Mouse (Mus musculus): Measurements from ENCODE around the gene Camk2n1. TPM values are rescaled to one million over a fixed set of nuclear protein-coding genes. Genes with fewer than 3 reads are reported as not detected.
A peak's percentile ranks its signal among the peaks of the same experiment; 100 is the strongest.

Camk2n1 gene
- polyA plus RNA-seq, 1 experiment from 2014 or later, result 2.5 TPM

DNA sequence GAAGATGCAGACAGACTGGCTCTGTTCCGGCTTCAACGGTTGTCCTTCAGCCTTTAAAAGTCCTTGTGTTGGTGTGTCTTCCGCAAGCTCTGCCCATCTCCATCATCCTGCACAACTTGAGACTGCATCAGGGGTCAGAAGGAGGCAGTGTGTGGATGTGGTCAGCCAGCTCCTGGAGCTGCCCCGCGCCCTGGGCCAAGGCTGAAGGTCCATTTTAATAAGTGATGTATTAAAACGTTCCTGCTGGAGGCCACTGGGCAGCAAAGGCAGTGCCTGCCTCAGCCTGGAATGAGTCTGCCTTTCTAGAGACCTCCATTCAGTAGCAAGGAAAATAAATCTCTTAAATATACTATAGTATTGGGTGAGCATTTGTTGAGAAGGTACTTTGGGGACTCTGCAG, 5.7 kb downstream of the Camk2n1 start:
- H3K9me3 ChIP-seq (ENCODE audit: control insufficient read depth, low read length), result no peaks in the 10 kb centered on the region
- no peaks in the 10 kb centered on the region for H3K36me3 ChIP-seq (ENCODE audit: control insufficient read depth, insufficient read depth, low read length)
- peaks cover 37% of the 10 kb centered on the region for H3K27me3 ChIP-seq (replicated peaks; ENCODE audit: control insufficient read depth, insufficient read depth, low read length)
- DNase-seq (ENCODE audit: low spot score) (no peak), ATAC-seq (ENCODE audit: low read depth) (no peak)
- 79% methylated on average over 6 of the region's 6 CpGs for WGBS
- no peak overlapping the region for H3K27ac ChIP-seq (replicated peaks; ENCODE audit: low read depth, low read length)
- peaks cover 31% of the 10 kb centered on the region for H3K4me1 ChIP-seq (ENCODE audit: control insufficient read depth, insufficient read depth, low read length)
- H3K4me3 ChIP-seq (ENCODE audit: low read depth, low read length), result no peak overlapping the region
- H3K4me2 ChIP-seq (ENCODE audit: low read depth, low read length), result no peak overlapping the region
- no peak overlapping the region for H3K9ac ChIP-seq (ENCODE audit: low read depth, low read length)

DNA sequence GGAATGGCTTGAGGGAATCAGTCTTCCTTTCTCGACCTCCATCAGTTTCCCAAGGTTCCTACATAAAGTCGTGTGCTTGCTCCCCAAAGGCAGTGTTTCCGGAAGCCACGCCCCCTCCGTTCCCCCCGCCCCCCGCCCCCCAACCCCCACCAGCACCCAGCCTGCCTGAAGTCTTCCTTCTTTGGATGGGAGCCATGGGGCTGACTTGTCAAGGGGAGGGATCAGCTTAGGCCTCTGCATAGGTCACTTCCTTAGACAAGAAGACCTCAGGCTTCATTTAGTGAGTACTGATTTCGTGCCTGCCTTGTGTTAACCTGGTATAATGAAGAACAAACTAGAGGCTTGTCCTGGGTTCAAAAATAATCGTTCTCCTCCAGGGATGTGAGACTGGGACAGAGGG, 6.8 kb downstream of the Camk2n1 start:
- Histone ChIP-seq H3K27me3 (replicated peaks; ENCODE audit: control insufficient read depth, insufficient read depth, low read length) (peaks cover 40% of the 10 kb centered on the region), H3K4me3 (ENCODE audit: low read depth, low read length) (no peak overlapping the region), H3K36me3 (ENCODE audit: control insufficient read depth, insufficient read depth, low read length) (no peaks in the 10 kb centered on the region), H3K9ac (ENCODE audit: low read depth, low read length) (no peak overlapping the region), H3K4me2 (ENCODE audit: low read depth, low read length) (no peak overlapping the region), H3K27ac (replicated peaks; ENCODE audit: low read depth, low read length) (no peak overlapping the region), H3K9me3 (ENCODE audit: control insufficient read depth, low read length) (no peaks in the 10 kb centered on the region), H3K4me1 (ENCODE audit: control insufficient read depth, insufficient read depth, low read length) (peaks cover 34% of the 10 kb centered on the region)
- DNase-seq (ENCODE audit: low spot score) (no peak), ATAC-seq (ENCODE audit: low read depth) (no peak)
- 40% methylated on average over 6 of the region's 9 CpGs for WGBS

DNA sequence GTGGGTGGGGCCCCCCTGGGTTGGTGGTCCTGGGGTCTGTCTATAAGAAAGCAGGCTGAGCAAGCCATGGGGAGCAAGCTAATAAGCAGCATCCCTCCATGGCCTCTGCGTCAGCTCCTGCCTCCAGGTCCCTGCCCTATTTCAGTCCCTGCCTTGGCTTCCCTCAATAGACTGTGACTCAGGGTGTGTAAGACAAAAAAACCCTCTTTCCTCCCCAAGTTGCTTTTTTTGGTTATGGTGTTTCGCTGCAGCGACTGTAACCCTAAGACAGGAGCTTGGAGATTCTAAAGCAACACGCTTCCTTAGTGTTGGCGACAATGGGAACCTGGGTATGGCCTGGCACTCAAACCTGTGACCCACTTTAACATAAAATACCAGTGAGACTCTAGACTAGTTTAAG, 7.4 kb downstream of the Camk2n1 start:
- no peaks in the 10 kb centered on the region for H3K36me3 ChIP-seq (ENCODE audit: control insufficient read depth, insufficient read depth, low read length)
- H3K4me2 ChIP-seq (ENCODE audit: low read depth, low read length), result no peak overlapping the region
- H3K9me3 ChIP-seq (ENCODE audit: control insufficient read depth, low read length), result no peaks in the 10 kb centered on the region
- peaks cover 29% of the 10 kb centered on the region for H3K4me1 ChIP-seq (ENCODE audit: control insufficient read depth, insufficient read depth, low read length)
- no peak overlapping the region for H3K9ac ChIP-seq (ENCODE audit: low read depth, low read length)
- DNase-seq (ENCODE audit: low spot score) (no peak), ATAC-seq (ENCODE audit: low read depth) (no peak)
- H3K4me3 ChIP-seq (ENCODE audit: low read depth, low read length), result no peak overlapping the region
- H3K27me3 ChIP-seq (replicated peaks; ENCODE audit: control insufficient read depth, insufficient read depth, low read length), result peaks cover 35% of the 10 kb centered on the region
- 96% methylated on average over 5 of the region's 5 CpGs for WGBS
- no peak overlapping the region for H3K27ac ChIP-seq (replicated peaks; ENCODE audit: low read depth, low read length)

- DNase-seq (ENCODE audit: low spot score), result peak; percentile 52
- H3K27ac ChIP-seq (replicated peaks; ENCODE audit: low read depth, low read length), result peak overlapping the region; percentile 63; the same call in 1 of the 2 replicates
- no peaks in the 10 kb centered on the region for H3K9me3 ChIP-seq (ENCODE audit: control insufficient read depth, low read length)
- peaks cover 27% of the 10 kb centered on the region for H3K4me1 ChIP-seq (ENCODE audit: control insufficient read depth, insufficient read depth, low read length)
- H3K27me3 ChIP-seq (replicated peaks; ENCODE audit: control insufficient read depth, insufficient read depth, low read length), result peaks cover 31% of the 10 kb centered on the region
- ATAC-seq (ENCODE audit: low read depth), result no peak; the same call in 1 of the 2 replicates
- H3K4me3 ChIP-seq (ENCODE audit: low read depth, low read length), result no peak overlapping the region
- H3K9ac ChIP-seq (ENCODE audit: low read depth, low read length), result no peak overlapping the region; the same call in 1 of the 2 replicates
- H3K4me2 ChIP-seq (ENCODE audit: low read depth, low read length), result peak overlapping the region; percentile 43
- WGBS, result 3% methylated on average over 11 of the region's 11 CpGs
- H3K36me3 ChIP-seq (ENCODE audit: control insufficient read depth, insufficient read depth, low read length), result no peaks in the 10 kb centered on the region
Observed at GRCm38 (mm10) chr4:138462971-138463831, 9.1 kb downstream of the Camk2n1 start.

GRCm38 (mm10) chr4:138463832-138464487, 9.8 kb downstream of the Camk2n1 start:
- Histone ChIP-seq H3K27me3 (replicated peaks; ENCODE audit: control insufficient read depth, insufficient read depth, low read length) (peaks cover 30% of the 10 kb centered on the region), H3K9ac (ENCODE audit: low read depth, low read length) (no peak overlapping the region), H3K27ac (replicated peaks; ENCODE audit: low read depth, low read length) (0 out of 2 replicates have a peak overlapping the region, but pooled peaks have one; percentile 63), H3K4me2 (ENCODE audit: low read depth, low read length) (peak overlapping the region; percentile 43), H3K4me1 (ENCODE audit: control insufficient read depth, insufficient read depth, low read length) (peaks cover 30% of the 10 kb centered on the region), H3K9me3 (ENCODE audit: control insufficient read depth, low read length) (no peaks in the 10 kb centered on the region), H3K4me3 (ENCODE audit: low read depth, low read length) (no peak overlapping the region), H3K36me3 (ENCODE audit: control insufficient read depth, insufficient read depth, low read length) (no peaks in the 10 kb centered on the region)
- ATAC-seq (ENCODE audit: low read depth), result peak; percentile 67; the same call in 1 of the 2 replicates
- peak; percentile 84 for DNase-seq (ENCODE audit: low spot score)
- WGBS, result 6% methylated on average over 11 of the region's 11 CpGs

GRCm38 (mm10) chr4:138464667-138465353, 10.7 kb downstream of the Camk2n1 start:
- Histone ChIP-seq H3K36me3 (ENCODE audit: control insufficient read depth, insufficient read depth, low read length) (no peaks in the 10 kb centered on the region), H3K27me3 (replicated peaks; ENCODE audit: control insufficient read depth, insufficient read depth, low read length) (peaks cover 25% of the 10 kb centered on the region), H3K4me3 (ENCODE audit: low read depth, low read length) (no peak overlapping the region), H3K9ac (ENCODE audit: low read depth, low read length) (0 out of 2 replicates have a peak overlapping the region, but pooled peaks have one; percentile 14), H3K9me3 (ENCODE audit: control insufficient read depth, low read length) (no peaks in the 10 kb centered on the region), H3K4me2 (ENCODE audit: low read depth, low read length) (peak overlapping the region; percentile 43), H3K27ac (replicated peaks; ENCODE audit: low read depth, low read length) (no peak overlapping the region), H3K4me1 (ENCODE audit: control insufficient read depth, insufficient read depth, low read length) (peaks cover 34% of the 10 kb centered on the region)
- peak; percentile 79 for ATAC-seq (ENCODE audit: low read depth)
- peak; percentile 84 for DNase-seq (ENCODE audit: low spot score)
- 2% methylated on average over 17 of the region's 22 CpGs for WGBS

DNA sequence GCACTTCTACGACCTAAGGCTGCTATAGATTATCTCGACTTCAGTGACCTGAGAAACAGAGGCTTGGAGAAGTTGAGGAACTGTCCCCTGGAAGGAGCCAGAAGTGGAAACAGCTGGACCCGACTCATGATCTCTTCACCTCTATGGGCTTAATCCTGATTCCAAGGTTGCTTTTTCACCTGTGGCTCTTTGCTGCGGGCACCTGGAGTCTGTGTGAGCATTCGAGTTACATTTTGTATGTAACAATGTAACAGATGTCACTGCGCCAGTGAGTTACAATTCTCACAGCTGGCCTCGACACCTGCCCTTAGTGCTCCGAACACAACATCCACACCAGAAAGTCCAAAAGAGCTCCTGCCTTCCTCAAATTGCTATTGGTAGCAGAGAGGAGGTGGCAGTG, 11.3 kb downstream of the Camk2n1 start:
- ATAC-seq (ENCODE audit: low read depth) (no peak), DNase-seq (ENCODE audit: low spot score) (no peak)
- WGBS, result 28% methylated on average over 8 of the region's 8 CpGs
- H3K9ac ChIP-seq (ENCODE audit: low read depth, low read length), result no peak overlapping the region
- H3K4me2 ChIP-seq (ENCODE audit: low read depth, low read length), result no peak overlapping the region
- peaks cover 25% of the 10 kb centered on the region for H3K27me3 ChIP-seq (replicated peaks; ENCODE audit: control insufficient read depth, insufficient read depth, low read length)
- H3K36me3 ChIP-seq (ENCODE audit: control insufficient read depth, insufficient read depth, low read length), result no peaks in the 10 kb centered on the region
- no peak overlapping the region for H3K4me3 ChIP-seq (ENCODE audit: low read depth, low read length)
- no peaks in the 10 kb centered on the region for H3K9me3 ChIP-seq (ENCODE audit: control insufficient read depth, low read length)
- peaks cover 34% of the 10 kb centered on the region for H3K4me1 ChIP-seq (ENCODE audit: control insufficient read depth, insufficient read depth, low read length)
- no peak overlapping the region for H3K27ac ChIP-seq (replicated peaks; ENCODE audit: low read depth, low read length)

DNA sequence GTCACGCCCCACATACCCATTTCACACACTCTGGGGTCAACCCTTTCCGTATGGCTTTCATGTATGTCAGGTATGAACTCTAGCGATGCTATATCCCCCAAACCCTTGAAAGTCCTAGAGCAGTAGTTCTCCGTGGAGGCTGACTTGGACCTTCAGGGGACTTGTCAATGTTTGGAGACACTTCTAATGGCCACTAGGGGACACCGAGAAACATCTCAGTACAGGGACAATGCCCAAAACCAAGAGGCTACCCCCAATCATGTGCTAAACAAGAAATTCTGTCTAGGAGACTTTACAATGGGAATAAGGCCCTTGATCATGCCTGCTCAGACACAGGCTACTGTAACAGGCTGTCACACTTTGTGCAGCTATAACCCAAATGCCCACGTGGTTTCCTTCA, 12.6 kb downstream of the Camk2n1 start:
- no peak for DNase-seq (ENCODE audit: low spot score)
- ATAC-seq (ENCODE audit: low read depth), result no peak
- no peak overlapping the region for H3K4me3 ChIP-seq (ENCODE audit: low read depth, low read length)
- H3K9me3 ChIP-seq (ENCODE audit: control insufficient read depth, low read length), result no peaks in the 10 kb centered on the region
- H3K4me2 ChIP-seq (ENCODE audit: low read depth, low read length), result no peak overlapping the region
- peaks cover 25% of the 10 kb centered on the region for H3K27me3 ChIP-seq (replicated peaks; ENCODE audit: control insufficient read depth, insufficient read depth, low read length)
- H3K27ac ChIP-seq (replicated peaks; ENCODE audit: low read depth, low read length), result no peak overlapping the region
- H3K36me3 ChIP-seq (ENCODE audit: control insufficient read depth, insufficient read depth, low read length), result no peaks in the 10 kb centered on the region
- no peak overlapping the region for H3K9ac ChIP-seq (ENCODE audit: low read depth, low read length)
- 72% methylated on average over 6 of the region's 6 CpGs for WGBS
- peaks cover 34% of the 10 kb centered on the region for H3K4me1 ChIP-seq (ENCODE audit: control insufficient read depth, insufficient read depth, low read length)

Data from embryonic facial prominence, embryonic 14.5 days (tissue).